Mouse (Mus musculus) heart, postnatal 25 days (tissue): ENCODE measurements around the gene Tatdn3. TPM values are rescaled to one million over a fixed set of nuclear protein-coding genes. Genes with fewer than 3 reads are reported as not detected.
"Not testable (repeated sequence)": the region's sequence is repeated elsewhere in the genome, so short reads cannot be mapped to it uniquely, and the experiment has no call there.

Experiments used
- DNase-seq: peaks from one replicate; pipeline ENCODE4 v3.0.0; 2022; ENCODE audit warnings: low spot score
- intact Hi-C: fragments of 180-260 bp; cut with DNase I; formaldehyde crosslinking; loops from one replicate; pipeline ENCODE4 v1.15.1; 2025
- total RNA-seq, 2 experiments: library from RNA; stranded (reverse); gene quantifications; 2 replicates each; pipeline ENCODE4 v1.2.3; 2021

Gene Tatdn3
- total RNA-seq, 2 experiments from 2014 or later, result 13.2 to 16.9 TPM

DNA sequence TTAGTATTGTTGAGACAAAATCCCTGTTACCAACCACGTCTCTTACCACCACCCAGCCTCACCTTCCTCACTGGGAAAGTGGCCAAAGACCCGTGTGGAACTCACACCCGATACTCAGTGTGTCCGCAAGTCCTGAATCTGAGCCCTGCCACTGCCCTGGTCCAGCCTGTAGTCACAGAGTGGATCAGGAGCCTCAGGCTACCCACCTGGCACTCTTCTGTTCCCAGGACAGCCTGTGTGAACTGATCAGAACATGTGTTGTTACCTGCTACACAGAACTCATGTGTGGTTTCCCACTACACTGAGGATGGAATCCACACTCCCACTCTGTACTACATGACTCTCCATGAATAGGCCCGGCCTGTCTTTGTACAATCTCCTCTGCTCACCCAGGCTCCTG is 20.6 kb downstream of the Tatdn3 start:
- no peak for DNase-seq
- intact Hi-C loops, result no loop called here

DNA sequence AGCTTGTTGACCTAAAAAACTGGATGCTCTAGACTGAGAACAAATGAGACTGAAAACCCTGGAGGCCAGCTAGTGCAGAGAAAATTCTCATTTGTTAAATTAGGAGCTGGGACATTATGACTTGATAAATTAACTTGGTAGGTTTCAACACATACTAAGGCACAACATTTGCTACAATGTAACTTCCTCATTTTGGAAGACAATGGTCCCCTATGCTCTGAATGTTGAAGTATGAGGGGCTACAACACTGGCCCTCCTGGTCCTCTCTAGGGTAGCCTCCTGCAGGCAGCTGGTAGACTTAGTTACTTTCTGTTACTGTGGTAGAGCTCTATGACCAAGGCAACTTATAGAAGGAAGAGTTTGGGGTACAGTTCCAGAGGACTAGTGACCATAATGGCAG is 21.4 kb downstream of the Tatdn3 start:
- intact Hi-C loops, result no loop called here
- DNase-seq, result no peak

DNA sequence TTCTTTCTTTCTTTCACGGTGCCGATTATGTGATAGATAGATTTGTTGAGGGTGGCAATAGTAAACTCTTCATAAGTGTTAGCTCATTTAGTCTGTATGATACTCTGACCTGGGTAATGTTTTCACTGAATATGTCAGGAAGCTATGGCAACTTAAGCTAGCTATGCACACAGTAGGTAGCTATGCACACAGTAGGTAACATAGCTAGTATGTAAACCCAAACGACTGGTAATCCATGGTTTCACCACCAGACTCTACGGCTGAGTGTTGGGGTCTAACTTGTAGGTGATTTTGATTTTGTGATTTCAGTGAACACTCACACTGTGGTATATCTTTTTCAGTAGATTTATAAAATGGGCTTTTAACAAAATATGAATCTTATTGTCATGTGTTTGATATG is 24.7 kb downstream of the Tatdn3 start:
- DNase-seq, result no peak
- intact Hi-C loops, result no loop called here

DNA sequence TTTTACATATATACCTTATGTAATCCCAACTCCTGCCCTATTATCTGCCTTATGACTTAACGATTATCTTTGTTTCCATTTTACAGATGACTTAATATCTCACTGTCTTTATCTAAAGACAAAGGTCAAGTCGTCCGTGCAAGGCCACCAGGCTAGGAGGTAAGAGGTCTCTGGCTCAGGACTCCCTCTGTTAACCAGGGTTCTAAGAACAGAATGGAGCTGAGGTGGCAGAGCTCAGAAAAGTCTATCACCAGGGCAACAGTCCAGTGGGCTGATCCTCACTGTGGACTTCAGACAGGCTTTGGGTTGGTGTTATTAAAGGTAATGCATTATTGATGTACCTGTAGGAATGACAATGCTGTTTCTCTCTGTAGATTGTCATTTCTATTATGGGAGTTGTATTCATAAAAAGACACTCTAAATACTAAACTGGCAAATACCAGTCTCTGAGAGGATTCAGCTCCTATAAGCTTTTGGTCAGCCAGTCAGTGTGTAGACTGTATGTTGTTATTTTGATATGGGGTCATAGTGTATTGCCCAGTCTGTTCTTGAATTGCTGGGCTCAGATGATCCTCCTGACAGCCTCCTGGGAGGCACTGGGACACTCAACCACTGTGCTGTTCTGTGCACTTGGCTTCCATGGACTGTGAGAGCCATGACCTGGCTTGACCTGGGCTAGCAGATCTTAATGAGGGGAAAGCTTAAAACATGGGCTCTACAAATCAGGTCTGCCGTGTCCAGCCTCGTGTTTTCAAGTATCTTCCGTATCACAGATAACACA is 26.0 kb downstream of the Tatdn3 start, which contains the start of gene Spata45:
TSS of gene Spata45 (plus strand) at position 86 of the 781 bp plus-strand sequence.
- intact Hi-C loops, result no loop called here

GRCm38 (mm10) chr1:191035649-191036048 is 27.1 kb downstream of the Tatdn3 start:
- intact Hi-C loops, result no loop called here
- no peak for DNase-seq

More for the DNA sequence above, 26.0 kb downstream of the Tatdn3 start, which contains the start of gene Spata45:
- no peak for DNase-seq

DNA sequence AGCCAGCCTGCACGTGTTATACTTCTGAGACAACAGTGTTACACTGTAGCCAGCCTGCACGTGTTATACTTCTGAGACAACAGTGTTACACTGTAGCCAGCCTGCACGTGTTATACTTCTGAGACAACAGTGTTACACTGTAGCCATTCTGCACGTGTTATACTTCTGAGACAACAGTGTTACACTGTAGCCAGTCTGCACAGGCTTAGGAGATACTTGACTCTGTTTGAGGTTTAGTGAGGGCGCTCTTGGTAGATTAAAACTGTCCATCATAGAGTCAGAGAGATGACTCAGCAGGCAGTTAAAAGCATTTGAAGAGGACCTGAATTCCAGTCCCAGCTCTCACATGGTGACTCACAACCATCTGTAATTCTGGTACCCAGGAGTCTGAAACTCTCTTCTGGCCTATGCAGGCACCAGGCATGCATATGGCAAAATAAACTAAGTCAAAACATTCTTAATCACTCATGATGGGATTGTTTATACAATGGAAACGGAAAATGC is 31.8 kb downstream of the Tatdn3 start:
- DNase-seq, intact Hi-C loops: not testable (repeated sequence)

DNA sequence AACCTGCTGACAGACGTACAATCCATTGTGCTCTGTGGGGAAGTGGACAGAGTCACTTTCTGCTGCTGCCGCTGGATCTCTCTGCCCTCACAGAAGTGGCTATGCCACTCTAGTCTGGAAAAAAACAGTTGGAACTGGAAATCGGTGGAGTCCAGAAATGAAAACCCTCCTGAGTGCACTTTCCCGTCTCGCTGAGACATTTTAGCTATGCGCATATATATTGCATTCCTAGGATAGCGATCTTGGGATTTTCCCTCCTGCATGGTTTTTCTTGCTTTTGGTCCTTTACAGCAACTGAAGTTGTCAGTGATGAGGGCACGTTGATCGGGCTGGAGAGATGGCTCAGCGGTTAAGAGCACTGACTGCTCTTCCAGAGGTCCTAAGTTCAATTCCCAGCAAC is 32.5 kb downstream of the Tatdn3 start:
- DNase-seq, result no peak
- intact Hi-C loops, result no loop called here

- intact Hi-C loops, result loop anchor here (2.0 to 5.0 kb wide), 2 partner anchors 37 to 156 kb away; partner anchors contain the start of genes Nsl1 and Tatdn3
- peak; percentile 98 for DNase-seq
Observed at GRCm38 (mm10) chr1:191026021-191026713, 36.6 kb downstream of the Tatdn3 start, which contains the start of gene Flvcr1. Gene Flvcr1, minus strand, starts transcription at chr1:191026158.

- intact Hi-C loops, result loop anchor here (2.0 to 5.0 kb wide), 2 partner anchors 37 to 157 kb away; partner anchors contain the start of genes Nsl1 and Tatdn3
Observed at GRCm38 (mm10) chr1:191025016-191026012, 37.4 kb downstream of the Tatdn3 start.

DNA sequence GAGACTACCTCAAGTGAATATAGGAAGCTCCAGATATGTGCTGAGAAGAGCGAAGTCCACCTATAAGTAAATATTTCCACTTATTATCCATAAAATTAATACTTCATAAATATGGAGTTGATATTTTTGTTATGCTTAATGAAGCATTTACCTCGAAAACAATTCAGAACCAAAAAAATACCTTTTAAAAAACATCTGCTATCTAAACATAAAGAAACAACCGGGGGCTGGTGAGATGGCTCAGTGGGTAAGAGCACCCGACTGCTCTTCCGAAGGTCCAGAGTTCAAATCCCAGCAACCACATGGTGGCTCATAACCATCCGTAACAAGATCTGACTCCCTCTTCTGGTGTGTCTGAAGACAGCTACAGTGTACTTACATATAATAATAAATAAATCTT is 38.9 kb downstream of the Tatdn3 start:
- intact Hi-C loops, DNase-seq: not testable (repeated sequence)

More at GRCm38 (mm10) chr1:191025016-191026012, 37.4 kb downstream of the Tatdn3 start:
- DNase-seq, result no peak

DNA sequence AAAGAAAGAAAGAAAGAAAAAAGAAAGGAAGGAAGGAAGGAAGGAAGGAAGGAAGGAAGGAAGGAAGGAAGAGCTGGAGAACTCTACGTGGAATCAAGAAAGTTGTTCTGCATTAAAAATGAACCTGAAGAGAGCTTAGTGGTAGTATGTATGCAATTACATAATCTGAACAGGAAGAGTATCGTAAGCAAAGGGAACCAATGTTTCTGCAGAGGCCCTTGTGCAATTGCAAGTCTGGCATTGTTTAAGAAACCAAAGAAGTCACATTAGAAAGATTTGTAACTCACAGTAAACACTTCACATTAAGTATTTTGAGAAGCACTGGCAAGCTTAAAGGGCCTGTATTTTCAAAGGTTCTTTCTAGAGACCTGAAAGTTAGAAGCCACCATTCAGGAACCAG is 39.6 kb downstream of the Tatdn3 start:
- DNase-seq, result no peak
- intact Hi-C loops, result no loop called here

GRCm38 (mm10) chr1:191021016-191021415 is 41.7 kb downstream of the Tatdn3 start:
- intact Hi-C loops, result no loop called here
- DNase-seq, result no peak

DNA sequence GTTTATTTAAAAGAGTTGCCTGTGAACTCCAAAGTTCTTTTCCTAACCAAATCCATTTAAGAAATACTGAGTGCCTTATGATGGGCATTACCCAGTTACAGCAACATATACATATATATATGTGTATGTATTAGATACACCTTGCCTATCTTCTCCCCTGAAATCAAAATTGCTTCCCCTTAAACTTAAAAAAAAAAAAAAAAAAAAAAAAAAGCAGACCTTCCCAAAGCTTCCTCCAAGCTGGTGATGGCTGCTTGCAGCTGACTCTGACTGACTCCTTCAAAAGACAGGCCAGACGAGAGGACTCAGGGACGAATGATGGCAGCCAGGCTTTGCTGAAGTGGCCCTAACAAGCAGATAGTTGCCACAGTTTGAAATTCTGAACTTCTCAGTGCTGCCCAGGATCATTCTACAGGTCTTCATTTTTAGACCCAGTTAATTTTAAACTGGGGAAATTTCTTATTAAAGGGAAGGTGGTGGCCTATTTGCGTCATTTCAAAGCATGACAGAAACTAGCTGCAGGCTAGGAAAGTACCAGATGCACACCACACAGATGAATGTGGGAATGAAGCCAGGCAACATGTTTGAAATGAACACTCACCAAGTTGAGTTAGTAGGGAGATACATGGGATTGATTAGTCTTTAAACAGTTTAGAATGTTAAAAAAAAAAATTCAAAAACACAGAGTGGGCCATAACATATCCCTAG is 42.4 kb downstream of the Tatdn3 start:
- DNase-seq, result no peak
- intact Hi-C loops, result no loop called here

DNA sequence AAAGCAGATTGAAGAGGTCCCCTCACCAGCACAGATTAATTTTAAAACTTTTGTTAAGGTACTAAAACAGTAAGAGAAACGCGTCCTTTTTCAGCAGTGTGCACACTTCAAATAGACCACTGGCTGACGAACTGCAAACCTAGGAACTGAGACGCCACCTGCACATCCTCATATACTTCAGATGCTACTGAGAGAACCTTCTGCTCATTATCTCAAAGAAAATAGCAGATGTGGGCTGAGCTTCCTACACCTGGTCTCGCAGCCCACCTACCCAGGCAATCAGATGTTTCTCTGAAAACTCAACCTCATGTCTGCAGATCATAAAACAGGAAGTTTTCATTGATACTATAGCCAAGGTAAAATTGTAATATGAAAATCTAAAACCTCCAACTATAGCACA is 42.9 kb downstream of the Tatdn3 start:
- no peak for DNase-seq
- intact Hi-C loops, result no loop called here

- DNase-seq, result no peak
- intact Hi-C loops, result no loop called here
Observed at GRCm38 (mm10) chr1:191014271-191014670, 48.5 kb downstream of the Tatdn3 start.

DNA sequence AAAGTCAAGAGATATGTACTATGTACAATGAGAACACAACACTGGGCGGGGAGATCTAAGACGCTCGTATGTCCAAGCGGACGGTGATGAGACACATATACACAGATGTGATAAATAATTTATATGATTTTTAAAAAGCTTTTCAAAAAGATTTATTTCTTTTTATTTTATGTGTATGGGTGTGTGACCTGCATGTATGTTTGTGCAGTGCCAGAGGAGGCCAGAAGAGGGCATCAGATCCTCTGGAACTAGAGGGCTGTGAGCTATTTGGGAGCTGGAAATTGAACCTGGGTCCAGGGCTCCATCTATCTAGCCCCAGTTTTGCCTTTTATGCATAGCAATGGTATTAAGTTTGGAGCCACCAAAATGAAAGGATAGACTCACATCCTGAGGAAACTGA is 54.0 kb downstream of the Tatdn3 start:
- intact Hi-C loops, result no loop called here
- no peak for DNase-seq

- intact Hi-C loops, result no loop called here
- DNase-seq, result no peak
Observed at GRCm38 (mm10) chr1:191002201-191002600, 60.5 kb downstream of the Tatdn3 start.

- intact Hi-C loops, result no loop called here
- DNase-seq, result no peak
Observed at GRCm38 (mm10) chr1:191000686-191001085, 62.0 kb downstream of the Tatdn3 start.

GRCm38 (mm10) chr1:190998027-190998426 is 64.7 kb downstream of the Tatdn3 start:
- DNase-seq, result no peak
- intact Hi-C loops, result no loop called here
